Mouse (Mus musculus): ENCODE measurements at regions not wholly inside any gene's neighbourhood (a gene's known extent, or its start where the extent isn't known, plus 50 kb on each side); places are given as distances from the start of the nearest gene placed in this dataset.

DNA sequence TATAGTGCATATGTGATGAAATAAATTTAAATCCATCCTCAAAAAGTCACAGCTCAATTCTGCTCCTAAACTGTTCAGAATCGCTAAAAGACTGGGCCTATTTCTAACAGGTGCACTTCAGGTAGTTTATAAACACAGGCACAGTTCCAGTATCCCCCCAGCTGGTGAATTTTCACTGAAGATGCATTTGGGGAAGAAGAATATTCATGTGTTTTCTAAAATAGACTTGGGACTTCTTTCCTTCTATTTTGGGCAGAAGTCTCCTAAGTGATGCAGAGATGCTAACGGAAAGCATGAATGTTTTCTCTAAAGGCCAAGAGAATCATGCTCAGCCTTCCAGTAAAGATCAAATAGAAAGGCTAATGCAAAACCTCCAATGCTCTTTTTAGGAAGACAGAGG lies 660.9 kb upstream of the Dpp10 start:
- no peak for DNase-seq (ENCODE audit: low spot score in 2 of 2)

DNA sequence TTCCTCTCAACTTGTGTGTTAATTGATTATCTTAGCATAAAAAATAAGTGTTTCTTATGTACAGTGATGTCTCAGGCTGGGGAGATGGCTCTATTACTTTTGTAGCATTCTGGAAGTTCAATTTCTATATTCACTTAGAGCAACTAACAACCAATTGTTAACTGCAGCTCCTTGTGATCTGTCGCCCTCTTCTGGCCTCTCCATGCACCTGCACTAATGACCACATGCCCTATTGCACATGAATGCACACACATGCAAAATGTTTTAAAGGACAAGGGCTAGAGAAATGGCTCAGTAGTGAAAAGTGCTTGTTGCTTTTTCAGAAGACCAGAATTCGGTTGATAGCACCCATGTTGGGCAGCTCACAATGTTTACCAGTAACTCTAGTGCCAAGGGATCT lies 629.1 kb upstream of the Dpp10 start:
- no peak for DNase-seq (ENCODE audit: low spot score in 2 of 2)

DNA sequence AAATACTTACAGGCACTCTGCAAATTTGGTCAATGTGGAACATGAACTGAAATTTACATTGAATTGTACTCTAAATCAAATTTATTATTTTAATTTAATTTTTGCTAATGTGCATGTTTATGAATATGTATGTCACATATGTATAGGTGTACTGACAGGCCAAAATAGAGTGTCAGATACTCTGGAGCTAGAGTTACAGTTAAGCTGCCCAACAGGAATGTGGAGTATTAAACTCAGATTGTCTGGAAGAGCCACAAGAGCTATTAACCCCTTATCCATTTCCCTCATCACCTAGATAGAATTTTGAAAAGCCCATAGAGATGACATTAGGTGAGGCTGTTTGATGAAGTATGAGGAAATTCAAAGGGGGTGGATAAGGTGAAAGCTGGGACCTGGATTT lies 607.5 kb upstream of the Dpp10 start:
- DNase-seq (ENCODE audit: low spot score in 2 of 2) = no peak

DNA sequence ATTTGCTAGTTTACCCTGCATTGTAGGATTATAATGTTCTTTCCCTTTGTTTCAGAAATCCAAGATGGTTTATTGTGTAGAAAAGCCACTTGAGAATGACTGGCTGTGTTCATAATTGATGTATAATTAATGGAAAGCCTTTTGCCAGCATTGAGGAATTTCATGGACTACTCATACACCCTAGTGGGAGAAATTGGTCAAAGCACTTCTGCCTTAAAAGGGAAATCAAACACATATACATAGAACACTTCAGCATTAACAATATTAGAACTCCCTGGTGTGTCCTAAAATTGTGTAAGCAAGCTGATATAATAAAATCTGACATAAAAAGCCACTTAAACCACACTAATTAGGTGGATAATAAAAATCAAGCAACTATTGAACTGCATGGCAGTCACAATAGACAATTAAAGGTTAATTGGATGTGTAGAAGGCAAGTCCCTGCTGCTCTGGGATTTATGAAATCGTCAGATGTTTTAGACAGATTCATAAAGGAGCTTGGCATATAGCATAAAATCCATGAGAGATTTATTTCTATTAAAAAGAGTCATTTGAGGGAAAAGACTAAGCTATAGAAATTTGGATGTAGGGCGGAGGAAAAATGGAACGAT lies 607.0 kb upstream of the Dpp10 start:
- DNase-seq (ENCODE audit: low spot score in 2 of 2) = no peak

DNA sequence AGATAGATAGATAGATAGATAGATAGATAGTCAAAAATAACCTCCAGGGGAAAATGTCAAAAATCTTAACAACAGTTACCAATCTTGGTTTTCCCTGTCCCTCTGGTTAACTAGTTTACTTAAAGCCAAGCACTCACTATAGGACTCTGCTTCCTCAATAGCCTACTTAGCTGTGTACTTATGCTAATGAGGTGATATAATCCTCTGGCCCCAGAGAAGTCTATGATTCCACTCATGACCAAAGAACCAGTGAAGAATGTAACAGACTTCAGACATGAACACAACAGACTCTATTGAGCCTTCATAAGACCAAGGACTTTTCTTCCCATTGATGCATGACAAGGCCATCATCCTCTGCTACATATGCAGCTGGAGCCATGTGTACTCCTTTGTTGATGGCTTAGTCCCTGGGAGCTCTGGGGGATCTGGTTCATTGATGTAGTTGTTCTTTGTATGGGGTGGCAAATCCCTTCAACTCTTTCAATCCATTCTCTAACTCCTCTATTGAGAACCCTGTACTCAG lies 589.9 kb upstream of the Dpp10 start:
- DNase-seq (ENCODE audit: low spot score in 2 of 2) = no peak

- no peak for DNase-seq (ENCODE audit: low spot score in 2 of 2)
Measured at GRCm38 (mm10) chr1:124630084-124630483, 584.7 kb upstream of the Dpp10 start.

GRCm38 (mm10) chr1:124584620-124585019 lies 539.3 kb upstream of the Dpp10 start:
- no peak for DNase-seq (ENCODE audit: low spot score in 2 of 2)

Measured in adrenal gland, postnatal 4 days (tissue).